Mouse (Mus musculus) embryonic fibroblast, embryonic 13.5 days (primary cell): ENCODE measurements around the gene Zbtb2.

Source experiments
- CTCF ChIP-seq: IDR thresholded peaks from 2 replicates; pipeline ENCODE4 v1.5.1; 2011; ENCODE audit warnings: mild to moderate bottlenecking, control low read depth, low read length, moderate library complexity, borderline replicate concordance; ENCODE audit not compliant: insufficient read depth
- POLR2A ChIP-seq: IDR thresholded peaks from 2 replicates; pipeline ENCODE4 v1.6.1; 2011; ENCODE audit warnings: low read depth, mild to moderate bottlenecking, control low read depth, low read length, moderate library complexity

DNA sequence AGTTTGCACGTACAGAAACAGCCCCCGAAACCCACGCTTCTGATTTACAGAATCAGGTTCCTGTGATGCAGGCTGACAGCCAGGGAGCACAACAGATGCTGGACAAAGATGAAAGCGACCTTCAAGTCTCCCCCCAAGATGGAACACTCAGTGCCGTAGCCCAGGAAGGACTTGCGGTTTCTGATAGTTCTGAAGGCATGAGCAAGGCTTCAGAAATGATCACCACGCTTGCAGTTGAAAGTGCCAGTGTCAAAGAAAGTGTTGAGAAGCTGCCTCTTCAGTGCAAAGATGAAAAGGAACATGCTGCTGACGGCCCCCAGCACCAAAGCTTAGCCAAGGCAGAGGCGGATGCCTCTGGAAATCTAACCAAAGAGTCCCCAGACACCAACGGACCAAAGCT lies 30.5 kb downstream of the Zbtb2 start:
- TF ChIP-seq CTCF (no peak), POLR2A (no peak)
